Mouse (Mus musculus) 3134 (cell line): Measurements from ENCODE around the gene Pigs.

Experiments used
- DNase-seq: peaks from one replicate; pipeline ENCODE4 v3.0.0-alpha.2; 2011; ENCODE audit warnings: low spot score; ENCODE audit not compliant: insufficient read length; ENCODE audit errors: extremely low read depth

Gene Pigs

DNA sequence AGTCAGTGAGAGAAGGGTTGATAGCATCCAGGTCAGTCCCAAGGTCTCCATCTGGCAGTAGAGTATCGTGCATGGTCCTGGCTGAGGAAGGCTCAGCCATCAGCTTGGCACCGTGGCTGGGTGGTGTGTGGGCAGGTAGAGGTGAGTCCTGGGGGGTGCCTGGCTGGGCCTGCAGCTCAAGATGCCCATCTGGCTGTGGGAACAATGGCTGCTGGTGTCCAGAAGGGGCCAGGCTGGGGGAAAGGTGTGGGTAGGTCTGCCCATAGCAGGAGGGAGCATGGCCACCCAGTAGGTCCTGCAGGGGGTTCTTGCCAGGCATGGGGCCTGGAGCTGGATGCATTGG, 32.5 kb downstream of the Pigs start:
- peak; percentile 51 for DNase-seq

DNA sequence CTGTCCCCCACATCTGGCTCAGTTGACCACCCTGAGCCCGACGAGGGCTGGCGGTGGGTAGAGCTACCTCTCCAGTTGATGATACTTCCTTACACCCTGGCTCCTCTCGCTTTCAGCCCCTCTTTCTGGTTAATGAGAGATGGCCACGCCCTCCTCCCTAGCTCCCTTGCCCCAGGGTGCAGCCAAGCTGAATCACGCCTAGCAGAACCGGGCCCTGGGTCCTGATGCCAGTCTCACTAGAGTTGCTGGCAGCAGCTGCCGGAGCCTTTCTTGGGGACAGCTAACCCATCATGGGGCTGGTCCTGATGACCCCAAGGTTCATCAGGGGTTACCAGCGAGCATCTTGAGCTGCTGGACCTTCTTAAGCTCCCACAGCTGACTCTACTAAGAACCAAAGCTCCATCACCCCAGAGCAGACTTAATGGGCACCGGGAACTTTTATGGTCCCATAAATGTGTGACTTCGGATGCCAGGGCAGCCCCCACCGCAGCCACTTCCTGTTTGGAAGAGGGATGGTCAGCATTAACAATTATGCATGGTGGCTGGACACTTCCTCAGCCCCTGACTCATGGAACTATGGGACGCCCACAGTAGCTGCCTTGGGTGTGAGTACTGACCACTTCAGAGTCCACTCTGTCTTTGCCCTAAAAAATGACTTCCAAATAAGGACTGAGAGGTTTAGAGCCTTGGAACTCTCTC, 35.2 kb downstream of the Pigs start:
- DNase-seq = peak; percentile 91

DNA sequence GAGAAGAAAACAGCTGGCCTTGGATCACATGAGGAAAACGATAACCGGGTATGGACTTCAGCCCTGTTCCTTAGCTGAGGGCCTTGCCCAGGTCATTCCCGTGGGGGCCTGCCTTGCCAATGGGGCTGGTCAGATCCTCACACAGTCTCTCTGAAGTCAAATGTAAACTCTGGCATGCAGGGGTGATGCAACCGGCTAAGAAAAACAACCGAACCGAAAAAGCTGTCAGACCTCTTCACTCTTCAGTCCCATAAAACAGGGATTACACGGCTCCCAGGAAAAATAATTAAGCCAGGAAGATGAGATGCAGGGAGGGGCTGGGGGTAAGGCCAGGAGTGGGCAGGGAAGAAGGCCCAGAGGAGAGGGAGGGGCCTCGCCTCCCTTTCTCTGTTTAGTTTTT, 35.9 kb downstream of the Pigs start:
- peak; percentile 82 for DNase-seq

DNA sequence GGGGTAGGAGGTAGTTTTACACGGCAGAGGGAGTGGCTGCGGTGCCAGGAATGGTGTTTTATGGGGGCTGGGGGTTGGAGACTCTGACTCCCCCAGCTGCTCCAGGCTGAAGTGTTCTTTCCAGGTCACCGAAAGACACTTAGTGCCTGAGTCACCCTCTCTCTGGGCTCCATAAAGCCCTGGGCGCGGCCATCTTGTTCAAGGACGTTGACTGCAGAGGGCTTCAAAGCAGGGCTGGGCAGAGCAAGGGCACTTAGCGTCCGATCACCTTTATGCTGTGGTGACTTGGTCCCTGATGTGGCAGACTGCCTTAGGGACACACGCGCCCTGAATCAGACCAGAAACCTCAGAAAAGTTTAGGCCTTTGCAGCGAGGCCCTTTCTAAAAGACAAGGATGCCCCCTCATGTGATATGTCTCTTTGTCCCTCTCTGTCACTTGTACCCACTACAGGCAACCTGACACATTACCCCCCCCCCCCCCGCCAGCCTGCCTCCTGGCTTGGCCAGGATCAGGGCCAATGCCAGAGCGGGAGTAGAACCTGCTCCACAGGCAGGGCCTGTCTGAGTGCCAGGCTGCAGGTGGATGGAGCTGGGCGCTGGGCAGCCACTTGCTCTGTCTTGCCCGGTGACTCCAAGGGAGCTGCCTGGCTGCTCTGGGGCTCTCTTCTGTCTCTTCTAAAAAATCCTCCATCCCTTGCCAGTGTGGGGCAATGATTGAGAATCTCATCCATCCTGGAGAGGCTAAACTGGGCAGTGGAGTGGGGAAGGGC, 39.4 kb downstream of the Pigs start:
- DNase-seq = no peak

DNA sequence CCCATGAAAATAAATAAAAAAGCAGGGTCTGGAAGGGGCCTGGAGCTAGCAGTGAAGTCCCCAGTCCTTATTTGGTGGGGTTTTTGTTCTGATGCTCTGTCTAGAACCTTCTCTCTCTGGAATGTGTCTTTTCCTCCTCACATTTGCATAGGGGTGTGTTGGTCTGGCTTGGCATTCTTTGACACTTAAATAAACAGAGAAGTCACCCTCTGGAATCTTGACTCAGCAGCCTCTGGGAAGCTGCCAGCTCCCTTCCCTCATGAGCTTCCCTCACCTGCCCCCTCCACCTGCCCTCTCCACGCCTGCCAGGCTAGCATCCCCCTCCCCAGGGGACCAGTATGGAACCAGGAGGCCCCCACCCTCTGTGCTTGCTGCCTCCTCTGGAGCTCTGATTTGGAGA, 42.2 kb downstream of the Pigs start:
- peak; percentile 85 for DNase-seq

DNA sequence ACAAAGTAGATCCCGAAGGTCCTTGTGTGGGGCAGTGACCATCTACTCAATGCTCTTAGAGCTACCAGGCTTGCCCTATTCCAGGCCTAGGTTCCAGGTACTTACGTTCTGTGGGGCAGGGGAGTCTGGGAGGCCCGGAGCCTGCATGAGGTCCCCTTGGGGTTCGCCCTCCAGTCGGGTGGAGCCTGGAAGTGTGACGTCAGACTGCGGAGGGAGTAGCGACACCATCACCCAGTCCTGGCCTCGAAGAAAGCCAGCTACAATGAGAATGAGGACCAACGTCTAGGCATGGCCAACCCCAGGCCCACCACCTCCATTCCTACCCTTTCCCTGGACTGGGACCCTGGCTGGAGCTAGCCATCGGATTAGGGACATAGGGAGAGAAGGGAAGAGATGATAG, 43.5 kb downstream of the Pigs start:
- DNase-seq = no peak

DNA sequence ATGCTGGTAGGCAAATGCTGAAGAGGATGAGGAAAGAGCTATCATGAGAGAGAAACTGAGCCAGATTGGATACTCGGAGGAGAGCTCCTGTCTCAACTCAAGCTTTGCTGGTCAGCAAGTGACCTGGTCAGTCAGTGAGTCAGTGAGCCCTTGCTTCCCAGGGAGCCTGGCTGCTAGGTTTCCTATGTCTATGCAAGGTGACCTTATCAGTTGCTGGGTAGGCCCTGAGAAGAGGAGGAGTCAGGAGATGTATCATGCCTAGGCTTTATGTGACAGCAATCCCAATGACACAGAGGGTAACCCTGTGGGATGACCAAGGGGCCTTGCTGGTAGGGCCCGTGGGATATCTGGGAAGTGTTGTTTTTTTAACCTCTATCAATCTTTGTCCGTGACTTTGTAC, 44.0 kb downstream of the Pigs start:
- DNase-seq = no peak

DNA sequence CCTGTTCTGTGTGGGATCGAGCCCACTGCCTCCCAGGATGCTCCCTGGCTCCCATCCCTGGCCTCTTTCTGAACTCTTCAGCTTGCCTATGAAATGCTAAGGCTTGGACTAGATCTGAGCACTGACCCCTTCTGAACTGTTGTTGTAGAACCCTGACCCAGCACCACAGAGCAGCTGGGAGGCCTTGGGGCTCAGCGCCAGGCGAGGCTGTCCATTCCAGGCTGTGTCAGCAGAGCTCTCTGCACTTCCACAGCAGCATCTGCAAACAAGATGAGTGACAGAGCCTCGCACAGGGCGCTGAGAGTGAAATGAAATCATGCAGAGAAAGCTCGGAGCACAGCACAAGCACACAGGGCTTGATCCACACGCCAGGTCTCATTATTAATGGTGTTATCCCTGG, 44.4 kb downstream of the Pigs start:
- DNase-seq = no peak

DNA sequence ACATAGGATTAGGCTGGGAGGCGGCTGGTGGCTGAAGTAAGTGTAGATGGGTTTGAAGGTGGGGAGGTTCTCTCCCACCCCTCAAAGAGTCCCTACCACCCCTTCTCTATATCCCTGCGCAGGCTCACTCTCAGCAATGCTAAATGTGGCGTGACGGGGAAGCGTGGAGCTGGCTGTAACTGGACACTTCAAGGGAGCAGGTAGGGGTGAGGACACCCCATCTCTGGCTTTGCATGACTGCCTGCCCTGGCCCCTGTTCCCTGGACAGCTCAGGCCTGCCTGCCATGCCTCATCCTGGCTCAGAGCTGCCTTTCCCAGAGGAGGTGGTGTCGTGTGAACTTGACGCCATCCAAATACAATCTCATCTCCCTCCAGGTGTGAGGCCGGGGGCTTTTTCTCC, 45.9 kb downstream of the Pigs start:
- no peak for DNase-seq

DNA sequence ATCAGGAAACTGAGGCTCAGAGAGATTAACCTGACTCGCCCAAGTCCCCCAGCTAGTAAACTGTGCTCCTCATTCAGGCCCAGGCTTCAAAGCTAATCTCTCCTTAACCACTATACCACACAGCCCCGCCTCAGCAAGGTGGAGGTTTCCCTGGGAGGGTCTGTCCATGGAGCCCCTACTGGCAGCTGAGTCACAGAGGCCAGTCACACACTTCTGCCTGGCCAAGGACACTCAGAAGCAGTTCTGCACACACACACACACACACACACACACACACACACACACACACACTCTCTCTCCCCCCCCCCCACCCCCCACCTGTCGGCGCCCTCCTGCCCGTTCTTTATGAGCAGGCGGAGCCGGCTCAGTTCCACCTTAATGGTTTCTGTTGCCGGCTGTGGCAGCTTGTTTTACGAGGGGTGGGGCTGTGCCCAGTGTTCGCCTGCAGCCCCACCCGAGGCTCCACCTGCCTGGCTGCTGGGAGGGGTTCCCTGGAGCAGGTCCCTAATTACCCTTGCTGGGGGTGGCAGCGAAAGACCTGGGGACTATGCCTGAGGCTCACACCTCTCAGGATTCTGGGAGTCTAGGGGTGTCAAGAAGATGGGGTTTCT, 49.4 kb downstream of the Pigs start:
- no peak for DNase-seq

DNA sequence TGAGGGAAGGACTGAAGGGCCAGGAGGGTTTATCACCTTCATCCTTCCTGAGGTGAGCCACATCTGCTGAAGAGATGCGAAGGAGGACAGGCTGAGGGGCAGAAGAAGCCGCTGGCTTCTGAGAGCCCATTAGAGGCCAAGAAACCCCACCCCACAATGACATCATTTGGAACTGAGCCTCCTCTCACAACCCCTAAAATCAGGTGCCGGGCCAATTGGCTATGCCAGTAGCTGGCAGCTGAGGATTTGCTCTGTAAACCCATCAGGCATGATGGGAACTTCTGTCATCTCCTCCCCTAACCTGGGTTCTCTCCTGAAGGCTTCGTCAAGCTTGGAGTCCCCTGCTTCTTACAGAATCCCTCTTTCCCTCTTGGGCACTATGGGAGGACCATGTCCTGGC, 52.1 kb downstream of the Pigs start:
- DNase-seq = no peak

DNA sequence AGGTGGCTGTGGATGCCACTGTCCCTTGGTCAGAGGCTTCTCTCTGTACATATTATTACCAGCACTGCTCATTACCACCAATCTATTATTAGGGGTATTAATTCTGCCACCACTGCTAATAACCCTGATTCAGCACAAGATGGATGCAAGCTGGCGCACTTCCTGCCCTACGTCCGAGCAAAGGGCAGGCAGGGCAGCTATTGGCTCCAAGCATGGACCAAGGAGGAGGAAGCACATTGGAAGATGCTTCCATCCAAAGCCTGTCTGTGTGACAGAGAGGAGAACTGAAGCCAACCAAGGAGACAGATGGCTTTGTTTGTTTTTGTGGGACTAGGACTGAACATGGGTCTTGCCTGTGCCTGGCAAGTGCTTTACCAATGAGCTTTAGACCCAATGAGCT, 52.8 kb downstream of the Pigs start:
- no peak for DNase-seq

DNA sequence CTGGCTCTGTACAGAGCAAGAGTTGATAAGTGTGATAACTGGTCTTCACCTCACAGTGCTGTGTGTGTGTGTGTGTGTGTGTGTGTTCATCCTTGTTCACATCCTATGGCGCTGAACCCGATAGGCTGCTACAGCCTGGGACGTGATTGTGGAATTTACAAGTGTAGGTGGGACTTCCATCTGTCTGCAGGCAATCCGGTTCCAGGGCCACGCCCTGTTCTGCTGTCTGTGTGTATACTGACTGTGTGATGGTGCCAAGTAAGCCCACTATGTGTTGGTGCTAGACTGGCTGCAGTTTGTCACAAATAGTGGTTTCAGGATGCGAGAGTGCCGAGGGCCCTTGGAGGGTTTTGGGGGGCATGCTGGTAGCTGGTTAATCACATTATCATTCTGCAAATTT, 54.1 kb downstream of the Pigs start:
- no peak for DNase-seq

DNA sequence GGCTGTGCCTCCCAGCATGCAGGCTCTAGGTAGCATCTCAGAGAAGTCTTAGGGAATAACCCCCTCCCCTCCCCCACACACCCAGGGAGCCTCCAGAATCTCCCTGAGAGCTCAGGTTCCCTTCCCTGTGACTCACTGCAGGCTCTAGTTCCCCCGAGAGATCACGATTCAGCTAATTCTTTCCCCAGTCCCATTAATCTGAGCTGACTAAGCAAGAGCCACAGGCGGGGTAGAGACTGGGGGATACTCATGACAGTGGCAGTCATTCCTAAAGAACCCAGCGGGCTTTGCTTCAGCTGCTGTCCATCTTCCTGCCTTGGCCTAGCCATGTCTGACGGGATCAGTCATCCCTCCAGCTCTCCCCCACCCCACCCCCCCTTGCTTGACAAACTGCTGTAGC, 54.5 kb downstream of the Pigs start:
- peak; percentile 65 for DNase-seq

DNA sequence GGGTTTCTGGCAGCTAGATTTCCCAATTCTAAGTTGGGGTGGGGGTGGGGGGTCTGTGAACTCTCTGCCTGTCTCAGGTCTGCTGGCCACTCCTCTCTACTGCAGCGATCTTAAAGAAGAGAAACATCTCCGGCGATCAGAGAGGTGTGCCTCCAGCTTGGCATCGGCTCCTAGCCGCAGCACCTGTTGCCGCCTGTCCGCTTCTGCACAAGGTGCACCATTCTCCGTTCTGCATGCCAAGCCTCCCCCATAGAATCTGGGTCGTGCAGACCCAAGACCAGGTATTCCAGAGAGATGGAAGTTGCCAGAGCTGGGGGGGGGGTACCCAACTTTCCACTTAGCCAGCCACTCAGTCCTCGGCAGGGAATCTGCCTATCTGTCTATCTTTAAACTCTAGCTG, 57.6 kb downstream of the Pigs start:
- no peak for DNase-seq

DNA sequence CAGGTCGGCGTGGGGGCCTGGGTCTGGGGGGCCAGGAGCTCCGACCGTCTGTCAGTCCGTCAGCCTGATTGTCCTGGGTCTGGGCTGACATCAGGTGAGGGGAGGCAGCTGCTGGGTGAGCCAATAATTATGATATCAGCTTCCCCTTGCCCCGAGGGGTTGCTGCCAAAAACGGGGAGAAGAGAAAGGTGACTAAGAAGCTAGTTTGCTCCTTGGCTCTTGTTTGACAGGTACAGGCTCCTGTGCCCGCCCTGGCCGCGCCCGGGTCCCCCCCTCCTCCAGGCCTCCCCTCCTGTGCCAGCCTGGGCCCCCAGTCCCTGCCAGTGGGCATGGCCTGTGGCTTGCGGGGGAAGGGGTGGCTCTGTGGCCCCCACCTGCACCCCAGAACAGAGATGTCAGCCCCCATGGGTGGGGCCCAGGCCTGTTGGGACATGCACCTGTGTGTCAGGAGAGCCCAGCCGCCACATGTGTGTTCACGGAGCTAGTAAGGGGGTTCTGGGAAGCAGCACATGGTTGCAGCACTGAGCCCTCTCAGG, 58.4 kb downstream of the Pigs start, which contains the start of gene Foxn1:
Gene Foxn1 (minus strand): TSS at position 51 of the 536 bp plus-strand sequence.
- DNase-seq = no peak
